Mouse (Mus musculus): Measurements from ENCODE around the gene B230118H07Rik.
"Not testable (repeated sequence)": the region's sequence is repeated elsewhere in the genome, so short reads cannot be mapped to it uniquely, and the experiment has no call there.

The B230118H07Rik gene

GRCm38 (mm10) chr2:101591356-101591755 lies 58.0 kb downstream of the B230118H07Rik start:
- no peak for DNase-seq (ENCODE audit: low spot score)

- no peak for DNase-seq (ENCODE audit: low spot score)
Measured at GRCm38 (mm10) chr2:101581418-101581817, 67.9 kb downstream of the B230118H07Rik start.

GRCm38 (mm10) chr2:101580977-101581376 lies 68.4 kb downstream of the B230118H07Rik start:
- DNase-seq (ENCODE audit: low spot score), result no peak

GRCm38 (mm10) chr2:101580428-101580827 lies 68.9 kb downstream of the B230118H07Rik start:
- no peak for DNase-seq (ENCODE audit: low spot score)

DNA sequence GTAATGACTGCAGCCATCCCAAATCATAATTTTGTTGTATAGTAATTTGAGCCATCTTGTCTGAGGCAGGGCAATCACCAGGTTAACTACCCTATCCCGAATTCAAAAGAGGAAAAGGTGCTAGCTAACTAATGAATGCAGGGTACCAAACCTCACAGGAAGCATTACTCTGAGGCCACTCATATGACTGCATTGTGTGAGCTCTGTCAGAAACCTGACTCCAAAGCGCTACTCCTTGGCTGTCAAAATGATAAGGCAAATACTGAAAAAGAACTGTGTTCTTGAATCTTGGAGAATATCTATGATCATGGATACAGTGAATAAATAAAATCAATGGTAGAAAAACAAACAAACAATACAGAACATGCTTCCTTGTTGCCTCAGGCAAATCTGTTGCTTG lies 69.3 kb downstream of the B230118H07Rik start:
- no peak for DNase-seq (ENCODE audit: low spot score)

DNA sequence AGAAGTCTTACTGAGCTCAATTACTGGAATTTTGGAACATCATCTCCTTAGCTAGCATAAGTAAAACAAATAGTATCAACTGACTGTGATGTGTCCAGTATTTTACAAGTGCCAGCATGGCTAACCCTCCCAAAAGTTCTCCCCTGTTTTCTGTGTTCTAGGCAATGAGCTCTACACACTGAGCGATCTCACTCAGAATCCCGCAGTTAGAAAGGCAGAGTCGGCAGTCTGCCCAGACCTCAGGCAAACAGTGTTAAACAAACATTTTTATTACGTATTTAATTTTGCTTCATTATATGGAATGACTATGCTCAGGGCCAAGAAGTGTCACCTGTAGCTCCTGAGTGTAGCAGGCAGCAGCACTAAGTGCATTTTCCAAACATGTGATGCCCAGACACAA lies 72.1 kb downstream of the B230118H07Rik start:
- DNase-seq (ENCODE audit: low spot score), result no peak

DNA sequence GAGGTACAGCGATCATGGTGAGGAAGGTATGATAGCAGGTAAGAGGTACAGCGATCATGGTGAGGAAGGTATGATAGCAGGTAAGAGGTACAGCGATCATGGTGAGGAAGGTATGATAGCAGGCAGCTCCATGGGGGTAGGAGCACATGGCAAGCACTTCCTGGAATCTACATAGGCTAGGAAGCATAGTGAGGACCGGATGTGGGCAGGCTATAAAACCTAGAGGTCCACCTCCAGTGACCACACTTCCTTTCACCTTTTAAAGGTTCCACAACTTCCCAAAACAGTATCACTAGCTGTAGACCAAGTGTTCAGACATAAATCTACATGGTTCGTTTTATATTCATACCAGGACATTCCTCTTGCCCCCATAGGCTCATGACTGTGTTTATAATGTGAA lies 80.1 kb downstream of the B230118H07Rik start:
- DNase-seq (ENCODE audit: low spot score), result no peak

DNA sequence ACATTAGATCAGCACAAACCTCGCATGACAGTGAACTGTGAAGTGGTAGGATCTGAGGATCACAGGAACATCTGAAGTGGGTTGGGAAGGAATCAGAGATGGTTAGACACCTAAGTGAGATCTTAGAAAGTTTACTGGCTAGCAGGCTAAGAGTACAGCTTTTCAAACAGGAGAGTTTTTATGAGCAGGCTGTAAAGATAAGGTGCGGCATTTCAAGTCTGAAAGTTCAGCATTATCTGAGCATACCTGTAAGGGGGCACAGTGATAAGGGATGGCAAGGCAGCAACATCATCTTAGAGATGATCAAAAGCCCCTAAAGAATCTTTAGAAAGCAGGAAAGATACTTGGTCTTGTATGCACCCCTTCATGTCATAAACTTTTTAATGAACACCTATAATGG lies 81.8 kb downstream of the B230118H07Rik start:
- no peak for DNase-seq (ENCODE audit: low spot score)

DNA sequence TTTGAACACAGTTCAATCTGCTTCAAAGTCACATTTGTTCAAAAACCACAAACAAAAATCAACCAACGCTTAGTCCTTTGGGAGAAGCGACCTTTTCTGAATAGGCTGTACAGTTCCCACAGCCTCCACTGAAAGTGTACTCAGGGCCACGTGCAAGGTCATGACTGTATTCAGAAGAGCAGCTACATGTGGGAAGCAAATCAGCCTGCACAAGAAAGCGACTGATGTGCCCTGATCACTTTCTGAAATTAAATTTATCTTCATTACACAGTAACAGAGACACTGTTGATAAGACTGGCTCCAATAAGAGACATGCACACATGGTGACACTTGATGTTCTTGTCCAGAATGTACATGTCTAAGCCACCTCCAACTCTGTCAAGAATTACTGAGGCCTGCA lies 85.6 kb downstream of the B230118H07Rik start:
- DNase-seq (ENCODE audit: low spot score), result no peak

DNA sequence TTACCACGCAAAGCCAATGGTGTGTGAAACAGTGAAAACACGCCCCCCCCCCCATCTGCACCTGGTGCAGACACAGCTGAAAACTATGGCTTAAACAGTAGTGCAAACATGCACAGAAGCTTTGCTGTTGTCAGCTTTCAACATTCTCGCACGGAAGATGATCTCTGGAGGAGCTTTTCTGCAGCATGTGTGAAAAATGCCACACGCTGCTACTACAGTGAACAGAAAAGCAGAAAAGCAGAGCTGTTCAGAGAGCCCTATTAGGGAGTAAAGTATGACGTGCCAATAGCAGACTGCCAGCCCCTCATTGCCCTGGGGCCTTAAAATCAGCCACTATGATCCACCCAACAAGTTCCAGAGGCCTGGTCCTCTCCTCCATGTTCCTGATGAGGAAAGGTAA lies 86.1 kb downstream of the B230118H07Rik start:
- DNase-seq (ENCODE audit: low spot score), result no peak

DNA sequence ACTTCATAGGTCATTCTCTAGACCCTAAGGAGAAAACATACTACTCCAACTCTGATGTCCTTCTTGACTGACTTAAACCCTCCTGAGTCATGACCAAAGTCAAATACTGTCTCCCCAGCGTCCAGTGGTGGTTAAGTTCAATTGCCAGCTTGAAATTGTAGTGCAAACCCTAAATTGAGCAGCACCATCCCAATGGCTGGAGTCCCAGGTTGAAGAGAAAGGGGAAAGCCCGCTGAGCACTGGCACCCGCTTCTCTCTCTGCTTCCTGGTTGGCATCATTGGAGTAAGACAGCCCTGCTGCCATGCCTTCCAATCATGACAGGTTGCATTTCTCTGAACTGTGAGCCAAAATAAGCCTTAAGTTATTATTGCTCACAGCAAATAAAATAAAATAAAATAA lies 89.9 kb downstream of the B230118H07Rik start:
- no peak for DNase-seq (ENCODE audit: low spot score)

DNA sequence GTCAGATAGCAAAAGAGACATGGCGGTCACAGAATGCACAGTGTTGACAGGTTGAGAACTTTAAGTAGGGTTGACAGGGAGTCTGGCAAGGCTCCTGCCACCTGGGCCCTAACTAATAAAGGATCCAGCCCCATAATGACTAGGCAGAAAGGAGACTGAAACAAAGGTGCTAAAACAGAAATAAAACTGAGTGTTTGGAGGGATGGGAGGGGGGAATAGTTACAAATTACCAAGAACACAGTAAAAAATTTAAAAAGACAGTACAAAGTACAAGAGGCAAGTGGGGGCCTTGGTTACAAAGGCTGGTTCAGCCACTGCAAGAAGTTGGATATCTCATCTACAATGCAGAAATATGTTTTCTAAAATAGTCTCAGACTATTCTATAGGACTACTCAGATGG lies 93.4 kb downstream of the B230118H07Rik start:
- DNase-seq (ENCODE audit: low spot score), result no peak

DNA sequence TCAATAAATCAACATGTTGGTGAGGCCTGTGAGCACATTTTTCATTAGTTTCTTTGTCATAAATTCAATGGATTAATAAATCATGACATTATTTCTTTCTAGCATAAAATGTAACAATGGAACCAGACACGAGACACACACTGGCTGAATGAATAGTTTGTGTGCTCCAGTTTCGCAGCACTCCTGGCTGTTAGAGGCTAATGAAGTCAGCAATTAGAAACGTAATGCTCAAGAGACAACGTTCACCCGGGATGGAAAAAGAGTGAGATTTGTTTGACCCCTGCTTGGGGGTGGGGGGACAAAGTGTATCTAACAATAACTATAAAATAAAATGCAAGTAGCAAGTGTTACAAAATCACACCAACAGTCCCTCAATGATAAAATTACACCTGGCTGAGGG lies 95.5 kb downstream of the B230118H07Rik start:
- DNase-seq (ENCODE audit: low spot score), result no peak

- no peak for DNase-seq (ENCODE audit: low spot score)
Measured at GRCm38 (mm10) chr2:101552301-101552700, 97.0 kb downstream of the B230118H07Rik start.

GRCm38 (mm10) chr2:101551026-101551719 lies 98.2 kb downstream of the B230118H07Rik start:
- DNase-seq (ENCODE audit: low spot score), result no peak

- no peak for DNase-seq (ENCODE audit: low spot score)
Measured at GRCm38 (mm10) chr2:101550176-101550575, 99.2 kb downstream of the B230118H07Rik start.

DNA sequence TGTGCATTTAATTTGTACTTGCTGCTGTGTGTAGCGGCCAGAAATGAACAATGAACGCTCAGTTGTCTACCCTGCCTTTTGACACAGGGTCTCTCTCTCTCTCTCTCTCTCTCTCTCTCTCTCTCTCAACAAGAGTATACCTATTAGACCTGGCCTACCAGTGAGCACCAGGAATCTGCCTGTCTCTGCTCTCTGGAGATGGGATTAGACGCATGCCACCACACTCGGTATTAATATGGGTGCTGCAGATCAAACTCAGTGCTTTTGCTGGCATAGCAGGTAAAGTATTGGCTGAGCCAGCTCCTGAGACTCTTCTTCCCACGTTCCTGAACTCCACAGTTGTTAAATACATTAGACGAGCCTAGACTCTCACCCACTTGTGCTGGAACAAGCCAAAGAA lies 100.5 kb downstream of the B230118H07Rik start:
- no peak for DNase-seq (ENCODE audit: low spot score)

DNA sequence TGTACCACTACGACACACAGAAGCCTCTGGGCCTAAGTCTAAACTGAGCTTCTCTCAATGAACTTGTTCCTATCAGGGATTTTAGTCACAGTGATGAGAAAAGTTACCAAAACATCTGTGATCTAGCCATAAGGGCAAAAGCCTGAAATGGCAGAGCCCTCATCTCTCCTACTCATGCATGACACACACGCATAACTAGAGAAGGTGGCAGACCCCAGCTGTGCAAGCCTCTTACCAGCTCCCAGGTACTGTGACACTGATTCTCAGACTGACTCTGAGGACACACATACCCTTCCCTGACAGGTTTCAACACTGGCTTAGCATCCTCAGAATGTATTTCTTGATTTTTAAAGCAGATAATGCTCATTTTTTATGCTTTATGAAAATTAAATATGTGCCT lies 103.7 kb downstream of the B230118H07Rik start:
- no peak for DNase-seq (ENCODE audit: low spot score)

GRCm38 (mm10) chr2:101543704-101544417 lies 105.5 kb downstream of the B230118H07Rik start:
- no peak for DNase-seq (ENCODE audit: low spot score)

GRCm38 (mm10) chr2:101536887-101537286 lies 112.4 kb downstream of the B230118H07Rik start:
- DNase-seq (ENCODE audit: low spot score), result not testable (repeated sequence)

DNA sequence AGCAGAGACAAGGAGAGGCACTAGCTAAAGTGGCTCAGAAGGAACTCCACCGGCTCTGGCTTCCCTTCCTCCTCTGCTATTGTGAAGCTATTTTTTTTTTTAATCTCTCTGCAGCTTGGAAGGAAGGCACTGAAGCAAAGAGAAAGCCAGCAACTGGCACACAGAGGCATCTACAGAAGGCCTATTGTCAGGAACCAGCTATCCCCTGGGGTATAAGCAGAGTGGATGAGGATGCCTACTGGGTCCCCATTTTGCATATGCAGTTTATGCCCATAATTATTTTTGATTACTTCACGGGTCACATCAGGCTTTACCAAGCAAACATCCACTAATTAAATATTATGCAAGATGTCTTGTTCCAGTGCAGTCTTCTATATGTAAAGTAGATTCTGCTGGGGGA lies 115.6 kb downstream of the B230118H07Rik start:
- no peak for DNase-seq (ENCODE audit: low spot score)

DNA sequence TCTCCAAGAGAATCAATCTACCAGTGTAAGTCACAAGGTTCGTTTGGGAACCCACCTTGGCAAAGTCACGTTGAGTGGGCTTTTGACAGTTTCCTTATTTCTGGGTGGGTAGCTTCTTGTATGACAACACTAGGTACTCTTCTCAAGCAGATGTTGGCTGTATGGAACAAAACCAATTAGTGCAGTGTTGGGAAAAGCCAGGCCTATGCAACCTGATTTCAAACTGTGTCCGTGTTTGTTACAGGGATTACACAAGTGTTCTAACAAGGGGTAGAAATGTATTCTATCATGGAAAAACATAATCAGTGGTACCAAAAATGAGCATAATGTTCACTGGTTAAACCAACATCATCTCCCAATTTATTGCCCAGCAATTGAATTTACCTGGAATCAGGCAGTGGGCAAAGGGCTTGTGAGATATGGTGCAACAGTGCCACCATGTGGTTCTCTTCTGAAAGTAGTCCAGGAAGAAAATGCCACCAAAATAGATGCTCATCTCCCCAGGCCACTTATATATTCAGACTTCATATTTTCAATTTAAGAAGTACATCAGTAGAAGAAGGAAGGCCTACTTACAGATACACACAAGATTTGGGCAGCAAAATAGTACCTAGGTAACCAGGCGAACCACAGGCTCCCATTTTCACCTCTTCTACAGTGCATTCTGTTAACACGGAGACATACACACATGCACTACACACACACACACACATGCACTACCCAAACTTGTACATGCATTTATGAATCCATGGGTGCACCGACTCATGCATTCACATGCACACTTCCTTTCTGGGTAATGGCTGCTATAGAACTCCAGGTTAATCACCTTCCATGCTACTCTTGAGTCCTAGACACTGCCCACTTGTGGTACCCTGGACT lies 123.6 kb downstream of the B230118H07Rik start:
- no peak for DNase-seq (ENCODE audit: low spot score)

DNA sequence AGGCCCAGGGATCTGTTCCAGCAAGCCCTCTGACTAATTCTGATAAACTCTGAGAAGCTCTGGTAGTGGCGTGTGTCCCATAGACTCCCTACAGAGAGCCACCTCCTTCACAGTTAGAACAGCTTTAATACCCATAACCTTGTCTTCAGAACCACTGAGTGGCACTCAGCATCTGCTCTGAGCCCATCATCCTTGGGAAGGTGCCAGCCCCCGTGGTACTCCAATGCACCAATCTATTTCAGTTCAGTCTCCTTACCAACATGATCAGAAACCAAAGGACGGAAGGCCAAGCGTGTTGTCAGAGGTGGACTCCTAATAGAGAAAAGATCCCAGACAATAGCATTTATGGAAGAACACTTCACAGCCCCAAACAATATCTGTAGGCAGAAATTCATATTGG lies 124.2 kb downstream of the B230118H07Rik start:
- DNase-seq (ENCODE audit: low spot score), result no peak

Measured in T-cell, adult 2 months (primary cell).